Mouse (Mus musculus) heart, postnatal 0 days (tissue): ENCODE measurements around the gene Serpina3g.

ENCODE experiments used
- CTCF ChIP-seq: IDR thresholded peaks from 2 replicates; pipeline ENCODE4 v1.5.1; 2016; ENCODE audit warnings: antibody characterized with exemption, control low read depth, low read depth
- EP300 ChIP-seq: IDR thresholded peaks from 2 replicates; pipeline ENCODE4 v1.6.1; 2016; ENCODE audit warnings: antibody characterized with exemption, low read depth

DNA sequence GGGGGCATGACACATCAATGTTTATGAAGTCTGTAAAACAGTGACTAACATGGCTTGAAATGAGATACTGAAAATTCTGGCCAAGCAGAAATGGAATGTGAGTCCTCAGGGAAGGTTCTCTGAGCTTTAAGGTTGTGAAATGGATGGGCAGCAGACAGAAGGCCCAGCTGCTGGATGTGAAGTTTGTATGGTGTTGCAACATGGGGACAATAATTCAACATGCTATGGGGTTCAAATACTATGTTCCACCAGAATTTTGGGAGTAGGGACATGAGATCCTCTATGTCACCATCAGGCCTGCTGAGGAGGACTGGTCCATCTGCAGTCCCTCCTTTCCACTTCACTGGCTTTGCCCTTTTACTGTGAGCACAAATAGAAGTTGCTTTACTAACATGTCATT is 7.3 kb downstream of the Serpina3g start:
- no peak for TF ChIP-seq CTCF
- no peak for TF ChIP-seq EP300
